Mouse (Mus musculus) thymus, postnatal 0 days (tissue): ENCODE data around the gene Scnn1b. TPM values are rescaled to one million over a fixed set of nuclear protein-coding genes. Genes with fewer than 3 reads are reported as not detected.

ENCODE experiments used
- DNase-seq: peaks from one replicate; pipeline ENCODE4 v3.0.0-alpha.2; 2015; ENCODE audit warnings: low spot score
- polyA plus RNA-seq: library from polyadenylated mRNA; unstranded; fragments of >200 nt; fragmentation: Nextera tagmentation; extraction: Ambion mirVana; gene quantifications from 2 replicates; pipeline ENCODE4 v1.2.1, GENCODE M21; 2015

Gene Scnn1b
- polyA plus RNA-seq, 1 experiment from 2014 or later: 0.30 TPM

GRCm38 (mm10) chr7:121912250-121912649, 47.4 kb downstream of the Scnn1b start:
- DNase-seq: no peak

GRCm38 (mm10) chr7:121913944-121914343, 49.1 kb downstream of the Scnn1b start:
- no peak for DNase-seq

- DNase-seq: no peak
These were observed 59.5 kb downstream of the Scnn1b start for GRCm38 (mm10) chr7:121924361-121924760.

- no peak for DNase-seq
These were observed 63.0 kb downstream of the Scnn1b start for GRCm38 (mm10) chr7:121927882-121928281.

- DNase-seq: no peak
These were observed 66.4 kb downstream of the Scnn1b start for GRCm38 (mm10) chr7:121931246-121931645.

GRCm38 (mm10) chr7:121933675-121934074, 68.8 kb downstream of the Scnn1b start:
- DNase-seq: no peak

GRCm38 (mm10) chr7:121934346-121934745, 69.5 kb downstream of the Scnn1b start:
- peak; percentile 49 for DNase-seq

GRCm38 (mm10) chr7:121935906-121936794, 71.3 kb downstream of the Scnn1b start:
- no peak for DNase-seq

- no peak for DNase-seq
These were observed 72.2 kb downstream of the Scnn1b start for GRCm38 (mm10) chr7:121936861-121937630.

GRCm38 (mm10) chr7:121938124-121938891, 73.5 kb downstream of the Scnn1b start:
- no peak for DNase-seq

GRCm38 (mm10) chr7:121939244-121939643, 74.4 kb downstream of the Scnn1b start:
- DNase-seq: no peak

GRCm38 (mm10) chr7:121939729-121940128, 74.9 kb downstream of the Scnn1b start:
- peak; percentile 16 for DNase-seq

- DNase-seq: no peak
These were observed 76.2 kb downstream of the Scnn1b start for GRCm38 (mm10) chr7:121941016-121941415.

GRCm38 (mm10) chr7:121941640-121942039, 76.8 kb downstream of the Scnn1b start:
- DNase-seq: no peak

GRCm38 (mm10) chr7:121942371-121942770, 77.5 kb downstream of the Scnn1b start:
- no peak for DNase-seq

GRCm38 (mm10) chr7:121946196-121946595, 81.4 kb downstream of the Scnn1b start:
- DNase-seq: no peak

GRCm38 (mm10) chr7:121947513-121947912, 82.7 kb downstream of the Scnn1b start:
- no peak for DNase-seq

- DNase-seq: no peak
These were observed 90.2 kb downstream of the Scnn1b start for GRCm38 (mm10) chr7:121954891-121955669.

- no peak for DNase-seq
These were observed 91.0 kb downstream of the Scnn1b start for GRCm38 (mm10) chr7:121955802-121956201.

GRCm38 (mm10) chr7:121961913-121962570, 97.2 kb downstream of the Scnn1b start:
- no peak for DNase-seq
